Mouse (Mus musculus): ENCODE results near the gene Acot8. TPM values are rescaled to one million over a fixed set of nuclear protein-coding genes. Genes with fewer than 3 reads are reported as not detected.

Gene Acot8
- total and polyA plus RNA-seq, 3 experiments: 11.9 to 26.8 (median 15.8) TPM

GRCm38 (mm10) chr2:164777246-164778014, 27.3 kb downstream of the Acot8 start:
- Histone ChIP-seq H3K27me3 (replicated peaks) (peaks cover 53% of the 10 kb centered on the region), H3K4me1 (ENCODE audit: control insufficient read depth in 1 of 2, insufficient read depth in 2 of 2) (no peaks in the 10 kb centered on the region), H3K4me3 (replicated peaks in 1 of 3; ENCODE audit: low read depth in 2 of 3, low read length in 2 of 3, poor library complexity in 1 of 3) (no peak overlapping the region), H3K9ac (ENCODE audit: insufficient read depth, low read depth) (no peak overlapping the region), H3K79me2 (replicated peaks; ENCODE audit: control insufficient read depth, extremely low read depth, insufficient read depth, poor library complexity, severe bottlenecking) (no peaks in the 10 kb centered on the region), H3K4me2 (ENCODE audit: insufficient read depth, low read depth, poor library complexity, severe bottlenecking) (no peak overlapping the region), H3K36me3 (replicated peaks in 1 of 2; ENCODE audit: control insufficient read depth in 1 of 2, insufficient read depth in 1 of 2, low read length in 1 of 2) (peaks cover 3 to 14% of the 10 kb centered on the region in 2 experiments), H3K27ac (ENCODE audit: insufficient read depth, low read depth) (no peak overlapping the region), H3K9me3 (replicated peaks; ENCODE audit: low read length) (no peaks in the 10 kb centered on the region)
- TF ChIP-seq JUN (IDR thresholded peaks at IDR 0.05; ENCODE audit: insufficient read depth, low read depth, low read length) (no peak), ZKSCAN1 (IDR thresholded peaks at IDR 0.05; ENCODE audit: borderline replicate concordance, low read depth, low read length) (no peak), ETS1 (conservative IDR thresholded peaks at IDR 0.05; ENCODE audit: low read depth, low read length) (no peak), ZNF384 (IDR thresholded peaks at IDR 0.05; ENCODE audit: low read depth, low read length) (no peak), USF1 (IDR thresholded peaks at IDR 0.05; ENCODE audit: low read depth, low read length) (no peak), MAZ (IDR thresholded peaks at IDR 0.05; ENCODE audit: low read depth, low read length) (no peak), RAD21 (IDR thresholded peaks at IDR 0.05; ENCODE audit: low read depth, low read length) (no peak), NRF1 (IDR thresholded peaks at IDR 0.05; ENCODE audit: low read depth, low read length) (no peak), JUND (conservative IDR thresholded peaks at IDR 0.05; ENCODE audit: low read depth, low read length) (no peak), RCOR1 (conservative IDR thresholded peaks at IDR 0.05; ENCODE audit: low read depth, low read length) (no peak), IRF4 (IDR thresholded peaks at IDR 0.05; ENCODE audit: low read depth, low read length) (no peak), SMC3 (IDR thresholded peaks at IDR 0.05; ENCODE audit: low read depth, low read length) (no peak), PAX5 (IDR thresholded peaks at IDR 0.05; ENCODE audit: low read length) (no peak), BHLHE40 (IDR thresholded peaks at IDR 0.05; ENCODE audit: low read depth, low read length) (no peak), MEF2A (IDR thresholded peaks at IDR 0.05; ENCODE audit: borderline replicate concordance, low read depth, low read length) (no peak), CHD1 (IDR thresholded peaks at IDR 0.05; ENCODE audit: low read depth, low read length) (no peak), ZC3H11A (IDR thresholded peaks at IDR 0.05; ENCODE audit: low read depth, low read length) (no peak)
- dilution Hi-C loops (cut with MboI; ENCODE audit: extremely low pct_ligation_motif_present, extremely low pct_unique_long_range_greater_than_20kb, low sequenced_read_pairs) (no loop called here), in situ Hi-C loops (cut with MboI; ENCODE audit: low pct_ligation_motif_present, low pct_unique_long_range_greater_than_20kb, low sequenced_read_pairs) (no loop called here)
- no peak for DNase-seq (ENCODE audit: extremely low read depth)

GRCm38 (mm10) chr2:164776801-164777200, 27.9 kb downstream of the Acot8 start:
- peaks cover 9 to 20% of the 10 kb centered on the region in 2 experiments for H3K36me3 ChIP-seq (replicated peaks in 1 of 2; ENCODE audit: control insufficient read depth in 1 of 2, insufficient read depth in 1 of 2, low read length in 1 of 2)
- in situ Hi-C loops (cut with MboI; ENCODE audit: low pct_ligation_motif_present, low pct_unique_long_range_greater_than_20kb, low sequenced_read_pairs) (no loop called here), dilution Hi-C loops (cut with MboI; ENCODE audit: extremely low pct_ligation_motif_present, extremely low pct_unique_long_range_greater_than_20kb, low sequenced_read_pairs) (no loop called here)
- no peak overlapping the region for H3K4me3 ChIP-seq (replicated peaks in 1 of 3; ENCODE audit: low read depth in 2 of 3, low read length in 2 of 3, poor library complexity in 1 of 3)
- H3K4me2 ChIP-seq (ENCODE audit: insufficient read depth, low read depth, poor library complexity, severe bottlenecking): no peak overlapping the region
- H3K9ac ChIP-seq (ENCODE audit: insufficient read depth, low read depth): no peak overlapping the region
- H3K27me3 ChIP-seq (replicated peaks): peaks cover 48% of the 10 kb centered on the region
- H3K9me3 ChIP-seq (replicated peaks; ENCODE audit: low read length): no peaks in the 10 kb centered on the region
- peaks cover 0 to 5% of the 10 kb centered on the region in 2 experiments; a peak in 2 of 4 replicates for H3K4me1 ChIP-seq (ENCODE audit: control insufficient read depth in 1 of 2, insufficient read depth in 2 of 2)
- no peak overlapping the region for H3K27ac ChIP-seq (ENCODE audit: insufficient read depth, low read depth)
- no peak for TF ChIP-seq MEF2A (IDR thresholded peaks at IDR 0.05; ENCODE audit: borderline replicate concordance, low read depth, low read length)
- no peak for TF ChIP-seq ELF1 (IDR thresholded peaks at IDR 0.05; ENCODE audit: low read depth, low read length)
- no peak for TF ChIP-seq USF1 (IDR thresholded peaks at IDR 0.05; ENCODE audit: low read depth, low read length)
- H3K79me2 ChIP-seq (replicated peaks; ENCODE audit: control insufficient read depth, extremely low read depth, insufficient read depth, poor library complexity, severe bottlenecking): no peaks in the 10 kb centered on the region
- no peak for DNase-seq (ENCODE audit: extremely low read depth)

All from CH12.LX (cell line).